Mouse (Mus musculus): ENCODE data around the gene Etv6.
A peak's percentile ranks its signal among the peaks of the same experiment; 100 is the strongest.

Etv6 gene

DNA sequence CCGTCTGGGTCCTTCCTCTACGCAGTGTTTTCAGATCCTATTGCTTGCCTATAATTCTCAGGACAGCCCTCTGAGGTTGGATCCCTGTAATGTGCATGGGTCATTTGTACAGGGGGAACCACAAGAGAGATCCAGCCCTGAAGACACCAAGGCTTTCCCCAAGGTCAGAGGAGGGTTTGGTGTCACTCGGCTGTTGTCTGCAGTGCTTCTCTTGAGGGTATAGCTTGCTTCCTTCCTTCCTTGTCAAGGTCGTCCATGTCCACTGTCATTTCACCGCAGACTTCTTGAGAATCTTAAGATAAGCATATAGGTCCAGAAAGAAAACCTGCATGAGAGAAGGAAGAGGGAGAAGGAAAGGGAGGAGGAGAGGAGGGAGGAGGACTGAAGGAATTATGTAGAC is 215.3 kb downstream of the Etv6 start:
- no peak for DNase-seq (ENCODE audit: low read depth, low spot score)

DNA sequence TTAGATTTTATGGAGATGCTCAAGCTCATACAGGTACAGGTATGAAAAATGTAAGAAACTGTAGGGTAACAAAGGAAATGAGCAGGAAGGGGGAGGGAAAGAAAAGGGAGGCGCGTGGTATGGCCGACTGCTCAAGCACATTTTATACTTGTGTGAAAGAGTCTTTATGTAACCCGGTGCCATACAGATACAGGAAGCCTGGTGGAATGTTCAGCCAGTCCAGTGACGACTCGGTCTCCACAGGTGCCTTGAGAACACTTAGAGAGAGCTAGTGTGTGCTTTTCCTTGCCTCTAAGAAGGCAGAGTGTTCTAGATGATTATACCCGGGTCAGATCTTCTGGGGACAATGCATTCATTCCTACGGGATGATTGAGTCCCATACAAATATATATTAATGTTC is 215.9 kb downstream of the Etv6 start:
- DNase-seq (ENCODE audit: low read depth, low spot score), result no peak

DNA sequence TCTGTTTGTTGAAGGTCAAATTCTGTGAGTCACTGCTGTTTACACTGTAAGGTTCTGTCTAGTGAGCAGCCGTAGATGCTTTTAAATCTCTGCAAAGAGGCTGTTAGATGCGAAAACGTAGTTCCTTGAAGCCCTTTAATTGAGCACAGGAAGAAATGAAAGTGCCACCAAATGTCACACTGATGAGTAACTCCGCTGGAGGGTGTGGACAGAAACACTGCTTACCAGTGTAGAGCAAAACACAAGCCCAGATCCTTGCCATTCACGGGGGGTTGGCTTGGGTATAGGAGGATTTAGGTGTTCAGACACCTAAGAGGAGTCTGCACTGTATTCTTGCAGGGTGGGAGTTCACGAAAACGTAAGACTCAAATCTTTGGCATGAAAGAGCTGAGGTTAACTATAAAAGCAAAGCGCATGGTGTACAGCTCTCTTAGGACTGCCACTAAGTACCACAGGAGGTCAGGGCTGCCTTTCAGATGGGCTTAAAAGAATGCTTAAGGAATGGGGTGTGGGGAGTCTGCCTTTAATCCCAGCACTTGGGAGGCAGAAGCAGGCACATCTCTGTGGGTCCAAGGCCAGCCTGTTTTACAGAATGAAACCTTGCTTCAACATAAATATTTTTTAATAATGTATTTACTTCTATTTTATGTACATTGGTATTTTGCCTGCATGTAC is 216.7 kb downstream of the Etv6 start:
- DNase-seq (ENCODE audit: low read depth, low spot score), result peak; percentile 30

- DNase-seq (ENCODE audit: low read depth, low spot score), result no peak
These were observed 220.9 kb downstream of the Etv6 start for GRCm38 (mm10) chr6:134256369-134256768.

GRCm38 (mm10) chr6:134259913-134260312 is 224.4 kb downstream of the Etv6 start:
- no peak for DNase-seq (ENCODE audit: low read depth, low spot score)

DNA sequence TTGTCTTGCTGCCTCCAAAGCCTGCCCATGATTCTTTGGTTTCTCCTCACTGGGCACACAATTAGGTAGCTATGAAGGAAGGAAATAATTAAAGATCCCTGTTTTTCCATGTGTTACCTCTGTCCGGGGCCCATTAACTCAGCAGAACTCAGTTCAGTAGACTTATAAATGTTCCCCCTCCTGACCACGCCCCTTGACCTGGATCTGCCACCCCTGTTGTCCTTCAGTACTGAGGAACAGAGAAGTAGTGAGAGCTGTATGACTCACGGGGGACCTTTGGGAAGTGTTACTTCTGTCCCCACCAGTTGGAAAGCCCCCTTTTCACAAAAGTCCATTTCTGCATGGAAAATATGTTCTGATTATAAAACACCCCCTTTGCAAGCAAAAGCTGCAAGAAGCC is 226.4 kb downstream of the Etv6 start:
- no peak for DNase-seq (ENCODE audit: low read depth, low spot score)

DNA sequence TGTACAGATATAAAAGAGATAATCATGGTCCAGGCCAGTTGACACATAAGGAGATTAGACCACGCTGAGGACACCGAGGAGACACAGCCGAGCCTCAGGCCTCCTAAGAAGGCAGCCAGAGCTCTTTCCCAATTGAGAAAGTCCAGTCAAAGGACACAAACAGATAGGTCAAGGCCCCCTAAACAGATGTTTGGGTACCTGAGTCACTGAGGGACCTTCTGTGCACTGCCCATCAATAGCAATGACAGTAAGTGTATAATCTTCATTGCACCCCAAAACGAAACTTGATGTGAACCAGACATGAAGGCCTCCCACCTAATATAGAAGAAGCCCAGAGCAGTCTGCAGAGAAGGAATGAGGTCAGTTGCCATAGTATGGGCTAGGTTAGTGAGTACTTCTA is 226.9 kb downstream of the Etv6 start:
- no peak for DNase-seq (ENCODE audit: low read depth, low spot score)

DNA sequence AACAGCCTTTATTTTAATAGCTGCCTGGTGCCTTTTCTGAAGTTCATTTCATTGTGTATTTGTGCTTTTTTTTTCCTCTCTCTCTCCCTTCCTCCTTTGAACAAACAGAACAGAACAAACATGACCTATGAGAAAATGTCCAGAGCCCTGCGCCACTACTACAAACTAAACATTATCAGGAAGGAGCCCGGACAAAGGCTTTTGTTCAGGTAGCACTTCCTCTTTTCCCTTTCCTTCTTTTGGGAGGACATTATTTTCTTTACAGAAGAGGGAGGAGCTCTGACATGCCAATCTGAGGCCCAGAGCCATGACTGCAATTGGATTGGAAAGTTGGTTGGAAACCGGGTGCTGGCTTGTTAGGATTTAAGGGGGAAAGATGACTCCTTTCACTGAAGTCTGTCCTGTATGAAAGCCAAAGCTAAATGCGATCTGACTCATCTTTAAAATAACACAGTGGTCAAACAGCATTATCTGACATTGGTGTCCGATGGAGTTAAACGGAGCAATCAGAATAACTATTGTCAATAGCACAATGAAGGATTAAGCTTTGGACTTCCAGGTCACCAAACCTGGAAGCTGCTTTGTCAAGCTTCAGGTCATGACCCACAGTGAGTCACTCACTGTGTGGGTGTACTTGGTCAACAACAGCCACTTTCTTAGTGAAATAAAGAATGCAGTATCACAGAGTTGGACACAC is 227.6 kb downstream of the Etv6 start:
- DNase-seq (ENCODE audit: low read depth, low spot score), result no peak

GRCm38 (mm10) chr6:134273884-134274283 is 238.4 kb downstream of the Etv6 start:
- DNase-seq (ENCODE audit: low read depth, low spot score), result peak; percentile 70

DNA sequence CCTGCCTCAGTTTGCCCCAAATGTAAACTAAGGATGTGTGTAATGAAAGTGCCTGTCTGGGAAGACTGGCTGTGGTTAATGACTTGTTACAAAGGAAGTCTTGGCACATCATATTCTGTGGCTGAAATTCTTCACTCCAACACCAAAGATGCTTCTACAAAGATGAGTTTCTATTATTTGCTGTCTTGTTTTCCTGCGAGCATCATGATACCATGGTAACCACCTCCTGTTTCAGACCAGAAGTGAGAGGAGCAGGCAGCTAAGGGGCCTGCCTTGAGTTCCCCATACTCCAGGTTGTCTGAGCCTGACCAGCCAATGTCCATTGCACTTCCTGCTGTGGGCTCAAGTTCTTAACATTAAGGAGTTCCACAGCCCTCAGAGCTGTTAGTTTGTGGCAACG is 241.5 kb downstream of the Etv6 start:
- peak; percentile 20 for DNase-seq (ENCODE audit: low read depth, low spot score)

DNA sequence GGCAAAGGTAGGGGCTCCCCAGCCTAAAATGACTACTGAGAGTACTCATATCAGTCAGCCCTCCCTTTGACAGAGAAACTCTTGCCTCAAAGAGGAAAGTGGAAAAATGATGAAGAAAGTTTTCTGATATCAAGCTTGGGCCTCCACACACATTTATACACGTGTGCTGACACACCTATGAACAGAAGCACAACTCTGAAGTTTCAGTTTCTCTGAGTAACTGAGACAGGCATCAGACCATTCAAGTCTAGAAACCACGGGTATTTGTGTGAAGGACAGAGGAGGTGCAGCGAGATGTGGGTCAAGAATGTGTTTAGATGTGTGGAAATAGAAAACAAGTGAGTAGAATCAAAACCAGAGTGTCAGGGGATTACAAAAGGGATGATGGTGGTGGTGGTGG is 246.6 kb downstream of the Etv6 start:
- peak; percentile 16 for DNase-seq (ENCODE audit: low read depth, low spot score)

DNA sequence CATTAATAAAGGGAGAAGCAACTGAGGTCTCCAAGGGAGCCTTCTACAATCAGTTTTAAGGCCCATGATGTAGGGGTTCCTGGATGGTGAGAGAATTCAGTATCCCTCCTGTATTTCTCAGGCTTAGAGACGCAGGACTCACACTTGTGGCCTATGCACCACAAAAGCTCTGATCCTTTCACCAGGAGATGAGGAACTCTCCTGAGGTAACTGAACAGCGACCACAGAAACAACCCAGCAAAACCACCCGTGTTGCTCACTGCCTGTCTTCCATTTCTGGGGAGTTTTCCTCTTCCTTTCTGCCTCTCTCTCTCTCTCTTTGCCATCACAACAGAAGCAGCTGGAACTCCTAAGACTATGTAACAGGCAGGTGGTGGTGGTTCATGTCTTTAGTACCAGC is 256.3 kb downstream of the Etv6 start:
- DNase-seq (ENCODE audit: low read depth, low spot score), result no peak

GRCm38 (mm10) chr6:134292404-134292803 is 256.9 kb downstream of the Etv6 start:
- DNase-seq (ENCODE audit: low read depth, low spot score), result no peak

DNA sequence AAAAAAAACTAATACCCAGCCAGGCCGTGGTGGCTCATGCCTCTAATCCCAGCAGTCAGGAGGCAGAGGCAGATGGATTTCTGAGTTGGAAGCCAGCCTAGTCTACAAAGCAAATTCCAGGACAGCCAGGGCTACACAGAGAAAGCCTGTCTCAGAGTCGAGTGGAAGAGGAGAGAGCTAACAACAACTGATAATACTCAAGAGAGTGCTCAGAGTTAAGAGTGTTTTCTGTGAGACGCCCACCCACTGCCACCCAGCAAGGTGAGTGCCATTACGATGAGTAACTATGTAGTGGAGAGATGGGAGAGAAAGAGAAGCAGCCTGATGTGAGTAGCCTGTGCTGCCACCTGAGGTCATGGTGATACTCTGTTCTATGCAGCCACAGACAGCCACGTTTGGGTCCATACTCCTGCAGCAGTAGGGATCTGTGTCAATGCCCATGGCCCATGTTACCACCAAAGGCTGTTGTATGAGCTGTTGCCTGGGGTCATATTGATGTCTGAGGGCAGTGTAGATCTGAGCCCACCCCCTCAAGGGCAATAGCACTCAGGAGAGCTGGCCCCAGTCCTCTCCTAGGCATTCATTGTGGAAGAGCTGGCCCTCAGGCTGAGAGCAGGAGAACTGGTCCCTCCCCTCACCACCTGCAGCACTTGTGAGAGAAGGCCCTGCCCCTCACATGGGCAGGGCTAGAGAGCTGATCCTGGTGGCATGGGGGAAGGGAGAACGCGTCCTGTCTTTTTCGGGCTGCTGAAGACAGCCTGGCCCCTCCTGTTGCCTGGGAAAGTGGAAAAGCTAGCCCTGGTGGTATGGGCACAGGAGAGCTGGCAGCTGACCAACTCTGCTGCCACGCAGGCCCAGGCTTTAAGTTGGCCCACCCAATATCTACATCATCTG is 258.4 kb downstream of the Etv6 start:
- DNase-seq (ENCODE audit: low read depth, low spot score), result no peak

DNA sequence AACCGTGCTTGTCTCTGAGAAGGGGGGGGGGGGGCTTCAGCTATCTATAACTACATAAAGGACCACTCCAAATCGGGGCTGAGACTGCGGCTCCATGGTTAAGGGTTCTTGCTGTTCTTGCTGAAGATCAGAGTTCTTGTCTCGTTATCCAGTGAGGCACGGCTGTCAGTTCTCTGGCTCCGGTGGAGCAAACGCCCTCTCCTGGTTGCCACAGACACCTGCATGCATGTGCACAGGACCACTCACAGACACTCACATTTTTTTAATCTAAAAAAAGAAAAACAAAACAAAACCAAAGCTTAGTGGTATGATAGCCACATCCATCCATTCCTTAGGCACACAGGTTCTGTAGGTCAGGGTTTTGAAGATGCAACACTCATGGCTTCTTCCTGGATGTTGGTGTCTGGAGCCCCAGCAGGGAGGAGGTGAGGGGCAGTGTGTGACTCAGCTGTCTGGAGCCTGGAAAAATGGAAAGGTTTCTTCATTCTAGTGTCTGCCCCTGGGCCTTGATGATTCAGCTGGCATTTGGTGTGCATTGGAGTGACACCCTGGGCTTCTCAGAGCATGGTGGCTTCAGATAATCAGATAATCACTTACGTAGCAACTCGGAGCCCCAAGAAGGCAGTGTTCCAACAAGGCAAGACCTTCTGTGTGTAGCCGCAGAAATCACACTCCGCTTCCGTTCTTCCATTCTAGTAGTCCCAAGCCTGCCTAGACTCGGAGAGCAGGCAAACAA is 262.6 kb downstream of the Etv6 start:
- DNase-seq (ENCODE audit: low read depth, low spot score), result no peak

GRCm38 (mm10) chr6:134301951-134302350 is 266.5 kb downstream of the Etv6 start:
- peak; percentile 60 for DNase-seq (ENCODE audit: low read depth, low spot score)

- no peak for DNase-seq (ENCODE audit: low read depth, low spot score)
These were observed 275.8 kb downstream of the Etv6 start for GRCm38 (mm10) chr6:134311346-134311745.

DNA sequence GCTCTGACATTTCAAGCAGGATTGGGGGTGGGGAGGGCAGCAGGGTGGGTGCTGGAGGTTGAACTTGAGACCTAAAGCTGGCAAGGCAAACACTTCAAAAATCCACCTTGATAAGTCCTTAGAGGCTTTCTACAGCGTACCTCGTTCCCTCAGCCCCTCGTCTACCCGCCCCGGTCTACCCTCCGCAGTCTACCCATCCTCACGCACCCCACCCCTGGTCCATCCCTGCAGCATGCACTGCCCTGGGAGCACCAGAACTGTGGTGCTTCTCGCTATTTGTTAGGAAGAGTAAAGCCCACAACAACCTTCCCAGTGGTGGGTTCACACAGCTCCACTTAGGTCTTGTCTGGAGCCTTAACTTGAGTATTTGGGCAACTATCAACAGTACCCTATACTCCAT is 277.1 kb downstream of the Etv6 start:
- no peak for DNase-seq (ENCODE audit: low read depth, low spot score)

DNA sequence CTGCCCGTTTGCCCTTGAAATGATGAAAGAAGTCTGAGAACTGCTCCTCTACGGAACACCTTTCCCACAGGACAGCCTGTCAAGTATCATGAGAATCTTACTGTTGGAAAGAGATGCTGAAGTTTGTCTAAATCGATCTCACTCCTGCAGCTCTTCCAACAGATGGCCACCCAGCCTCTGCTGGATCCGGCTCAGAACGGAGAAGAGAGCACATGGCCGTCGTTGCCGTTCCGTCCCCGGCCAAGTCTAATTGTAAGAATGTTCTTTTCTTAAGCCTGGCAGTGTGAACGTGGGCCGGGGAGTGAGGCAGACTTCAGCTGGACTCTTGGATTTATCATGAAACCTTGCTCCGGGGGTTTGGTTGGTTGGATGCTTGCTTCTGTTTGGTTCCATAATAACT is 281.9 kb downstream of the Etv6 start:
- DNase-seq (ENCODE audit: low read depth, low spot score), result no peak
